ENCODE assay signal across 8 mouse cellular contexts in genomic region chr15:12824197-12824952, GRCm38 (mm10). TPM values are rescaled to one million over a fixed set of nuclear protein-coding genes. Genes with fewer than 3 reads are reported as not detected.
DNase-seq lines count a peak whose midpoint lies in the region; ATAC-seq and TF ChIP-seq lines count a peak whose summit lies in the region.

6030458C11Rik (minus strand) TSS chr15:12824649.
Drosha (plus strand) TSS chr15:12824815.

- H3K4me1 ChIP-seq in MEL (ENCODE audit: control insufficient read depth in 1 of 2, insufficient read depth in 2 of 2, low read length in 2 of 2): peaks cover 2 to 27% of the 10 kb centered on the region in 2 experiments; a peak in 3 of 4 replicates
- peaks cover 8% of the 10 kb centered on the region; the same call in 1 of the 2 replicates for H3K4me1 ChIP-seq in cerebellum, adult 2 months (ENCODE audit: control insufficient read depth, insufficient read depth, low read length)
- peaks cover 15% of the 10 kb centered on the region for H3K4me1 ChIP-seq in forebrain, postnatal 0 days (ENCODE audit: insufficient read depth)
- peaks cover 17% of the 10 kb centered on the region for H3K4me1 ChIP-seq in lung, embryonic 15.5 days

- DNase-seq in MEL (ENCODE audit: low read depth, low spot score): peak; percentile 100
- peak; percentile 99 for DNase-seq in cerebellum, adult 2 months
- peak; percentile 99 for DNase-seq in forebrain, postnatal 0 days
- DNase-seq in heart, postnatal 4 days: peak; percentile 99
- DNase-seq in layer of hippocampus, adult 8-10 months (ENCODE audit: low spot score in 2 of 2): peak; percentile 98 to 99
- peak; percentile 96 for DNase-seq in ovary, adult 18-20 months (ENCODE audit: low spot score)
- peak; percentile 98 for DNase-seq in thymus, postnatal 0 days (ENCODE audit: low spot score)

- TF ChIP-seq EP300 in MEL (IDR thresholded peaks at IDR 0.05; ENCODE audit: low read depth in 1 of 2, low read length in 2 of 2): no peak

- WGBS in cerebellum, adult 2 months: under 1% methylated on average over 67 of the region's 67 CpGs
- WGBS in forebrain, postnatal 0 days: under 1% methylated on average over 67 of the region's 67 CpGs
- WGBS in lung, embryonic 15.5 days: under 1% methylated on average over 67 of the region's 67 CpGs

- H3K36me3 ChIP-seq in MEL (ENCODE audit: control insufficient read depth in 1 of 2, insufficient read depth in 2 of 2, low read length in 2 of 2): peaks cover 12 to 41% of the 10 kb centered on the region in 2 experiments
- H3K36me3 ChIP-seq in forebrain, postnatal 0 days (ENCODE audit: insufficient read depth): peaks cover 38% of the 10 kb centered on the region
- peaks cover 40% of the 10 kb centered on the region for H3K36me3 ChIP-seq in lung, embryonic 15.5 days

- TF ChIP-seq RAD21 in MEL (IDR thresholded peaks at IDR 0.05; ENCODE audit: low read depth, low read length): no peak

- H3K9ac ChIP-seq in MEL (ENCODE audit: control insufficient read depth, low read depth, low read length, poor library complexity, severe bottlenecking): peak within 1 kb of the TSS; percentile 95
- H3K9ac ChIP-seq in forebrain, postnatal 0 days: peak within 1 kb of the TSS; percentile 78
- H3K9ac ChIP-seq in lung, embryonic 15.5 days: peak within 1 kb of the TSS; percentile 89

- peak; percentile 76 to 92 for TF ChIP-seq POLR2A in MEL (IDR thresholded peaks at IDR 0.05; ENCODE audit: control insufficient read depth in 1 of 2, insufficient read depth in 1 of 2, low read depth in 1 of 2, low read length in 2 of 2, poor library complexity in 1 of 2)
- TF ChIP-seq POLR2A in cerebellum, adult 2 months (IDR thresholded peaks at IDR 0.05; ENCODE audit: borderline replicate concordance, insufficient read depth, low read length): peak; percentile 80

- peak within 1 kb of the TSS; percentile 76 to 89 for H3K4me3 ChIP-seq in MEL (ENCODE audit: control insufficient read depth in 1 of 2, insufficient read depth in 1 of 2, low read depth in 2 of 2, low read length in 2 of 2)
- H3K4me3 ChIP-seq in cerebellum, adult 2 months (replicated peaks; ENCODE audit: insufficient read depth, low read depth, low read length): peak within 1 kb of the TSS; percentile 97
- peak within 1 kb of the TSS; percentile 65 for H3K4me3 ChIP-seq in forebrain, postnatal 0 days (ENCODE audit: low read depth, low read length)
- H3K4me3 ChIP-seq in lung, embryonic 15.5 days: peak within 1 kb of the TSS; percentile 78

- H3K9me3 ChIP-seq in MEL (replicated peaks; ENCODE audit: insufficient read depth, low read length): no peaks in the 10 kb centered on the region
- no peaks in the 10 kb centered on the region for H3K9me3 ChIP-seq in forebrain, postnatal 0 days (ENCODE audit: low read length)
- H3K9me3 ChIP-seq in lung, embryonic 15.5 days: no peaks in the 10 kb centered on the region

- H3K79me2 ChIP-seq in MEL (ENCODE audit: control insufficient read depth, insufficient read depth, low read length, poor library complexity): peaks cover 28% of the 10 kb centered on the region

- no peak for TF ChIP-seq CTCF in MEL (IDR thresholded peaks at IDR 0.05 in 2 of 3, conservative IDR thresholded peaks at IDR 0.05 in 1 of 3; ENCODE audit: control insufficient read depth in 1 of 3, insufficient read depth in 1 of 3, low read depth in 2 of 3, low read length in 3 of 3, poor library complexity in 1 of 3, severe bottlenecking in 1 of 3)
- TF ChIP-seq CTCF in cerebellum, adult 2 months (IDR thresholded peaks at IDR 0.05; ENCODE audit: borderline replicate concordance, insufficient read depth, low read depth, low read length): no peak
- TF ChIP-seq CTCF in forebrain, postnatal 0 days (IDR thresholded peaks at IDR 0.05; ENCODE audit: low read depth): 0 out of 2 replicates have a peak, but pooled peaks have one; percentile 4

- peak within 1 kb of the TSS; percentile 69 for H3K4me2 ChIP-seq in forebrain, postnatal 0 days (ENCODE audit: low read depth)
- peak within 1 kb of the TSS; percentile 71 for H3K4me2 ChIP-seq in lung, embryonic 15.5 days

- ATAC-seq in forebrain, postnatal 0 days: peak; percentile 100
- peak; percentile 100 for ATAC-seq in lung, embryonic 15.5 days (ENCODE audit: borderline replicate concordance, extremely low read depth, low FRiP score, low TSS enrichment)

- H3K27ac ChIP-seq in MEL (ENCODE audit: control insufficient read depth, low read depth, low read length): peak within 1 kb of the TSS; percentile 79
- H3K27ac ChIP-seq in cerebellum, adult 2 months (ENCODE audit: insufficient read depth, low read length): peak within 1 kb of the TSS; percentile 44; the same call in 1 of the 2 replicates
- H3K27ac ChIP-seq in forebrain, postnatal 0 days (ENCODE audit: low read depth, low read length): peak within 1 kb of the TSS; percentile 90
- peak within 1 kb of the TSS; percentile 50 for H3K27ac ChIP-seq in lung, embryonic 15.5 days

- H3K27me3 ChIP-seq in MEL (ENCODE audit: control insufficient read depth in 1 of 2, insufficient read depth in 2 of 2, low read length in 2 of 2): no peaks in the 10 kb centered on the region
- H3K27me3 ChIP-seq in cerebellum, adult 2 months (ENCODE audit: control insufficient read depth, insufficient read depth, low read length): no peaks in the 10 kb centered on the region
- H3K27me3 ChIP-seq in forebrain, postnatal 0 days (ENCODE audit: insufficient read depth, low read length): no peaks in the 10 kb centered on the region
- no peaks in the 10 kb centered on the region for H3K27me3 ChIP-seq in lung, embryonic 15.5 days

TF ChIP-seq in MEL, 35 proteins besides CTCF, POLR2A, EP300 and RAD21 (continues in another document):
- TF ChIP-seq KAT2A (conservative IDR thresholded peaks at IDR 0.05; ENCODE audit: low read depth, low read length) (no peak; the same call in 1 of the 2 replicates), E2F4 (IDR thresholded peaks at IDR 0.05; ENCODE audit: borderline replicate concordance, low read depth, low read length) (0 out of 2 replicates have a peak, but pooled peaks have one; percentile 79), TCF12 (IDR thresholded peaks at IDR 0.05; ENCODE audit: low read depth, low read length) (no peak), NELFE (IDR thresholded peaks at IDR 0.05; ENCODE audit: low read depth, low read length) (peak; percentile 93), JUND (IDR thresholded peaks at IDR 0.05; ENCODE audit: low read depth, low read length) (no peak), GABPA (IDR thresholded peaks at IDR 0.05; ENCODE audit: low read depth, low read length) (no peak), MAFK (IDR thresholded peaks at IDR 0.05; ENCODE audit: borderline replicate concordance, low read depth, low read length) (no peak), BHLHE40 (IDR thresholded peaks at IDR 0.05; ENCODE audit: borderline replicate concordance, low read depth, low read length) (no peak), ZKSCAN1 (IDR thresholded peaks at IDR 0.05; ENCODE audit: low read depth, low read length) (no peak), NRF1 (IDR thresholded peaks at IDR 0.05; ENCODE audit: insufficient read depth, low read depth, low read length, poor library complexity, severe bottlenecking) (no peak), HCFC1 (IDR thresholded peaks at IDR 0.05; ENCODE audit: low read depth, low read length) (peak; percentile 90), MYB (IDR thresholded peaks at IDR 0.05; ENCODE audit: low read depth, low read length) (no peak), USF1 (IDR thresholded peaks at IDR 0.05; ENCODE audit: low read depth, low read length) (no peak), ZMIZ1 (IDR thresholded peaks at IDR 0.05; ENCODE audit: low read depth, low read length) (peak; percentile 68), MAX (IDR thresholded peaks at IDR 0.05; ENCODE audit: low read length) (peak; percentile 51), RCOR1 (IDR thresholded peaks at IDR 0.05; ENCODE audit: low read depth, low read length) (no peak), ETS1 (IDR thresholded peaks at IDR 0.05; ENCODE audit: low read depth, low read length) (no peak), POLR2AphosphoS5 (IDR thresholded peaks at IDR 0.05; ENCODE audit: borderline replicate concordance, low read depth, low read length) (no peak), UBTF (IDR thresholded peaks at IDR 0.05; ENCODE audit: borderline replicate concordance, insufficient read depth, low read depth, low read length) (no peak), MXI1 (IDR thresholded peaks at IDR 0.05; ENCODE audit: low read depth, low read length) (peak; percentile 82), TAL1 (IDR thresholded peaks at IDR 0.05; ENCODE audit: low read length) (no peak), TBP (IDR thresholded peaks at IDR 0.05; ENCODE audit: low read depth, low read length) (peak; percentile 75), GATA1 (IDR thresholded peaks at IDR 0.05; ENCODE audit: low read depth, low read length) (0 out of 2 replicates have a peak, but pooled peaks have one; percentile 5), CHD2 (IDR thresholded peaks at IDR 0.05; ENCODE audit: low read length) (peak; percentile 86)

RNA-seq across cellular contexts. Expression of gene 6030458C11Rik, which starts in this region (rescaled TPM):
- 16.7 and 21.9 TPM in 2 replicates for total RNA-seq in MEL (2012; rRNA removed)
- 10 to 100 TPM in 1 of 2 experiments, not detected in 1; 25.7 TPM for polyA plus RNA-seq in MEL (2012; ENCODE audit: insufficient read depth in 1 of 2, insufficient read length in 2 of 2, low read depth in 1 of 2, low replicate concordance in 2 of 2, missing spikeins in 1 of 2)
- polyA plus RNA-seq in cerebellum, adult 2 months (2012; rRNA removed): 21.3 and 21.4 TPM in 2 replicates
- total RNA-seq in forebrain, postnatal 0 days (2014; rRNA removed): 30.3 and 31.5 TPM in 2 replicates
- 13.2 and 21.0 TPM in 2 replicates for polyA plus RNA-seq in forebrain, postnatal 0 days (2015; fragmentation: Nextera tagmentation; extraction: Ambion mirVana)
- total RNA-seq in heart, postnatal 4 days (2021): 10 to 100 TPM; 15.2 to 17.0 TPM
- total RNA-seq in layer of hippocampus, adult 8-10 months (2022): 10 to 100 TPM; 25.5 to 31.1 (median 28.5) TPM
- 31.3 and 34.8 TPM in 2 replicates for polyA plus RNA-seq in lung, embryonic 15.5 days (2015; fragmentation: Nextera tagmentation; extraction: Ambion mirVana)
- 25.3 and 29.6 TPM in 2 replicates for polyA plus RNA-seq in thymus, postnatal 0 days (2015; fragmentation: Nextera tagmentation; extraction: Ambion mirVana)

RNA-seq across cellular contexts. Expression of gene Drosha, which starts in this region (rescaled TPM):
- 42.0 and 43.3 TPM in 2 replicates for total RNA-seq in MEL (2012; rRNA removed)
- 100 to 1,000 TPM in 1 of 2 experiments, 10 to 100 TPM in 1; 96.9 to 482 TPM for polyA plus RNA-seq in MEL (2012; ENCODE audit: insufficient read depth in 1 of 2, insufficient read length in 2 of 2, low read depth in 1 of 2, low replicate concordance in 2 of 2, missing spikeins in 1 of 2)
- 48.1 and 50.3 TPM in 2 replicates for polyA plus RNA-seq in cerebellum, adult 2 months (2012; rRNA removed)
- total RNA-seq in forebrain, postnatal 0 days (2014; rRNA removed): 37.0 and 43.9 TPM in 2 replicates
- polyA plus RNA-seq in forebrain, postnatal 0 days (2015; fragmentation: Nextera tagmentation; extraction: Ambion mirVana): 41.7 and 47.3 TPM in 2 replicates
- total RNA-seq in heart, postnatal 4 days (2021): 10 to 100 TPM; 32.5 to 35.4 TPM
- total RNA-seq in layer of hippocampus, adult 8-10 months (2022): 10 to 100 TPM; 78.1 to 87.8 (median 84.3) TPM
- polyA plus RNA-seq in lung, embryonic 15.5 days (2015; fragmentation: Nextera tagmentation; extraction: Ambion mirVana): 29.7 and 30.1 TPM in 2 replicates
- 15.4 and 18.8 TPM in 2 replicates for polyA plus RNA-seq in thymus, postnatal 0 days (2015; fragmentation: Nextera tagmentation; extraction: Ambion mirVana)

Comparison
In these comparisons a context has a peak if more than half of its experiments do, and no peak if none do; other contexts are left out.
1. Peak in every context shown above with its lines: DNase-seq, ATAC-seq, H3K4me3 ChIP-seq and H3K27ac ChIP-seq.